Mouse (Mus musculus) layer of hippocampus, adult 18-20 months (tissue): ENCODE measurements around the gene Cacna2d2. TPM values are rescaled to one million over a fixed set of nuclear protein-coding genes. Genes with fewer than 3 reads are reported as not detected.

Source experiments
- DNase-seq, 2 experiments: peaks; one replicate each; pipeline ENCODE4 v3.0.0; 2022; ENCODE audit warnings: low spot score in 2 of 2
- long read RNA-seq: library from polyadenylated mRNA; stranded (forward); transcript quantifications from one replicate; pipeline ENCODE4 v2.0.0, GENCODE M21; 2021
- total RNA-seq, 2 experiments: library from RNA; stranded (reverse); gene quantifications; 2 replicates each; pipeline ENCODE4 v1.2.3; 2021

Gene Cacna2d2
- 10 to 100 TPM; 15.1 to 17.7 TPM for total RNA-seq
- long read RNA-seq, partial matches to known transcripts: 0 of 1 reads
- long read RNA-seq, other reads (novel, unspliced or antisense): 1 of 1 reads

DNA sequence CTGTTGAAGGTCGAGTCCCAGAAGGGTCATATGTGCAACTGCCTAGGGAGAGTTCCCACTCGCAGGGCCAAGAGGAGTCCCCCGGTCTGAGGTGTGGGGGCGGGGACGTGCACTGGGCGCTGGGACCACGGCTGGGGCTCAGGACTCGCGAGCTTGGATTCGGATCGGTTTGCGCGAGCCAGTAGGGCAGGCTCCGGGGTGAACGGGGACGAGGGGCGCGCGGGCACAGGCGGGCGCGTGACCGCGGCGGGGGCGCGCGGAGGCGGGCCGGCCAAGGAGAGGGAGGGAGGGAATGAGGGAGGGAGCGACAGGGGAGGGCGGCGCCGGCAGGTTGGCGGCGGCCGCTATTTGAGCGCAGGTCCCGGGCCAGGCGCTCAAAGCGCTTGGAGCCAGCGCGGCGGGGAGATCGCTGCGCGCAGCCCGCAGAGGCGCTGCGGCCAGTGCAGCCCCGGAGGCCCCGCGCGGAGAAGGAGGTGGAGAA lies at the start of gene Cacna2d2:
Gene Cacna2d2, plus strand, starts transcription at position 122 of the 481 bp plus-strand sequence.
- DNase-seq: peak; percentile 12 to 14

DNA sequence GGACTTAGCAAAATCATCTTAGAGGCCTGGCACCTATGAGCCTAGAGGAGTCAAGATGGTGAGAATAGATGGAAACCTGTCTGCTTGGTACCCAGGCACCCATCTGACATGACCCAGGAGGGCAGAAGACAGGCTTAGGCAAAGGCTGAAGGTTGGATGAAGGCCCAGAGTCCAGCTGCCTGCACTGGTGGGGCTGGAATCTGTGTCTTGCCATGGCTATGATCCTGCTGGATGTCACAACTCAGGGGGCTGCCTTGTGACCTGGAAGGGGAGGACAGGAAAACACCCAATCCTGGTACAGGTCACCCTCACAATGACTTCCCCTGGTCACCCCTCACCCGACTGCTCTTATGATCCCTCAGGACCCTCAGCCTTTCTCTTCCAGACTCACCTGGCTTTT lies 44.6 kb upstream of the Cacna2d2 start:
- no peak for DNase-seq

GRCm38 (mm10) chr9:107355870-107356765 lies 43.3 kb upstream of the Cacna2d2 start:
- peak; percentile 41 to 73 for DNase-seq

DNA sequence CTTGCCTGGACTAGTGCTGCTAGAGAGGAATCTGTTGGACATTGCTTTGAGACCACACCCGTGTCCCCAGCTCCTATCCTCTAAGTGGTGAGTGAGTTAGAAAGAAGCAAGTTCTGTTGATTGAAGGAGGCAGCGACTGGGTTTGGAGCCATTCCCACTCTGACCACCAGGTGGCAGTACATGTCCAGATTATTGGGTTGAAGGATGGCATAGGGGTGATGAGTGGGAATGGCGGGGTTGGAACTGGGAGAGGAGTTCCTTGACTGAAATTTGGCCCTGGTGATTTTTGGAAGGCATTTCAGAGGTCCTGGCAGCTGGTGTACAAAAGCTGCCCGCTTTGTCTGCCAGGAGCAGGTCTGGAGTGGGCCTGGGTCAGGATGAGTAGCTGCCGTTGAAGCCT lies 41.8 kb upstream of the Cacna2d2 start:
- DNase-seq: peak; percentile 53 to 83

DNA sequence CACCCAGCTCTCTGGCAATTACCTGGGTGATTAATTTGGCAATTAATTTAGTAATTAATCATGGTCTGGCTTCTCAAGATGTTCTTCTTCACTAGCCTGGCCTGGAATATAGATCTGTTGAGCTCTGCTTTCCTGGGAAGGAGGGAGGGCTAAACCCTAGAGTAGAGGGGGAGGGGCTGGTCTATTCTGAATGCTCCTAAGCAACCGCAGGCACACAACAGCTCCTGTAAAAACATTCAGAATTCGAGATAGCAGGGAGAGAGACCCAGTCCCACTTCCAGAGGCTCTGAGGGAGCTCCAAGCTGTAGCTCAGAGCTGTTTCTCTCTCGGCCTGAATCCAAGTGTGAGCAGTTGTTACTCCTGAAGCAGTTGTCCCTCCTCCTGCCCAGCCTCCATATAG lies 38.4 kb upstream of the Cacna2d2 start:
- DNase-seq: no peak

- DNase-seq: peak; percentile 22 to 74
Measured at GRCm38 (mm10) chr9:107366644-107367043, 32.8 kb upstream of the Cacna2d2 start.

DNA sequence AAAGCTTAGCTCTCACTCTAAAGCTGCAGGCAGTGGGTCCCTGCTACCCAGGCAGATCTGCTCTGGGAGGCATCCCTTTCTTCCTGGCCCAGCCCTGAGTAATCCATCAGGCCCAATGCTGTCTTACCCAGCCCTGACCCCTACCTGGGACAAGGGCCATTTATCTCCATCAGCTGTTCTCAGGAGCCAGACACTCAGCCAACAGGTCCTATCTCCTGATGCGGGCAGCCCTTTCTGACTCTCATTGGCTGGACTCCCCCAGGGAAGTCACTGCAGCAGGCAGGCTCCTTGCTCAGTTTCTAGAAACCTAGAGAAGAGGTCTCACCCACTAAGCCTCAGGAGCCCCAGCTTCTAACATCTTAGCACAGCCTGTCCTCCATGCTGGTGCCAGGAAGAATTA lies 31.1 kb upstream of the Cacna2d2 start:
- DNase-seq: no peak

GRCm38 (mm10) chr9:107369270-107370105 lies 29.9 kb upstream of the Cacna2d2 start:
- no peak for DNase-seq

GRCm38 (mm10) chr9:107370106-107370463 lies 29.3 kb upstream of the Cacna2d2 start:
- no peak for DNase-seq

DNA sequence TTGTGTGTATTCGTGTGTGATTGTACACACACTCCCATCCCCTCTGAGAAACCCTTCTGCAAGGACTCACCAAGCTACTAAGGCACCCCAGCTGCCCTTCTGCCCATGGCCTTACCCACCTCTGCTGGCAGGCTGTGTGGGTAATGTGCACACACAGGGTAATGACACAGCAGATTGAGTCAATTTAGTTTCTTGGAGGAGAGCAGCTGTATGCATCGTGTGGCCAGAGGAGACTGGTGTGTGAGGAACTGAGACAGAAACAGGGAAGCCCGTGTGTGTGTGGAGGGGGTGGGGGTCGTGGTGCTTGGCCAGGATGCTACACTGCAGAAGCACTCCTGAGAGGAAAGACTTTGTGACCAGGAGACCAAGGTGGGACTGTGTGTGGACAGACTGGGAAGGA lies 27.0 kb upstream of the Cacna2d2 start:
- DNase-seq: no peak

- DNase-seq: no peak
Measured at GRCm38 (mm10) chr9:107374623-107375022, 24.8 kb upstream of the Cacna2d2 start.

GRCm38 (mm10) chr9:107375451-107375850 lies 24.0 kb upstream of the Cacna2d2 start:
- DNase-seq: no peak

DNA sequence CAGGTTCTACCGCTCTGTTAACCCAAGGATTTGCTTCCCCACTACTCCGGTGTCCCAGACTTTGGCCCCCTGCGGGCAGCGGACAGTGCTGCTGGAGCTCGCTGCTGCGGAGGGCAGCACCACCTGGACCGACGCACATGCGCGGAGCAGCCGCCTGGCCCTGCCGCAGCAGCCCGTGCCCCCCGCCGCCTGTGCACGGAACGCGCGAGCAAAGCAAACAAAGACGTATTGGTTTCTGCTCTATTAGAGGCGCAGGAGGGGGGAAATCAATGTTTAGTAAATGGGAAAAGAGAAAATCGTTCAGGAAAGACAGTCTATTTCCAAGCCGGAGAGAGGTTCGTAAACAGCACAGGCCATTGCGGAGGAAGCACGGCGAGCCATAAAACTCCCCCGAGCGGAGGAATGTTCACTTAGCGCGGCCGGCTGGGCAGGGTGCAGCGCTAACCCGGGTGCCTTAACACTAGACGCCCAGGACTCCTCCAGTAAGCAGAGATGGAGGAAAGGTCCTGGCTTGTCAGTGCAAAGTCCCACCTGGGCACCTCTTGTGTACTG lies 21.4 kb upstream of the Cacna2d2 start:
- DNase-seq: no peak

GRCm38 (mm10) chr9:107381723-107382122 lies 17.7 kb upstream of the Cacna2d2 start:
- DNase-seq: no peak

GRCm38 (mm10) chr9:107384396-107384795 lies 15.0 kb upstream of the Cacna2d2 start:
- peak in 1 of 2 experiments; percentile 13 for DNase-seq

GRCm38 (mm10) chr9:107386722-107387121 lies 12.7 kb upstream of the Cacna2d2 start:
- no peak for DNase-seq

DNA sequence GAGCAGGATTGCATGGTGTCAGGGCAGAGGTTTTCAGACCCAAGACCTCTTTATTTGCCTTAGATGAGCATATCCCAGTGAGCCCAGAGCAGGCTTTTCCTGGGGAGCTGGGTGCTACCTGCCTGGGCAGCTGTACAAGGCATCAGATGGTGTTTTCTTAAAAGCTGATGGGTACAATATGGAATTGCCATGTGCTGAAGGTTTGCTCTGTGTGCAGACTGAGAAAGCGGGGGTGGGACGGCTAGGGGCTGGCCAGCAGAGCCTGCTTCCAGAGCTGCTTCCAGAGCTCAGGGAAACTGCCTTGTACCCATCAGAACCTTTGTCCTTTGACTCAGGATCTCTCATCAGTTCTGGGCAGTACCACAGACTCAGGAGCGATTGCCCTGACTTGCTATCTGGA lies 11.7 kb upstream of the Cacna2d2 start:
- peak; percentile 8 to 61 for DNase-seq

DNA sequence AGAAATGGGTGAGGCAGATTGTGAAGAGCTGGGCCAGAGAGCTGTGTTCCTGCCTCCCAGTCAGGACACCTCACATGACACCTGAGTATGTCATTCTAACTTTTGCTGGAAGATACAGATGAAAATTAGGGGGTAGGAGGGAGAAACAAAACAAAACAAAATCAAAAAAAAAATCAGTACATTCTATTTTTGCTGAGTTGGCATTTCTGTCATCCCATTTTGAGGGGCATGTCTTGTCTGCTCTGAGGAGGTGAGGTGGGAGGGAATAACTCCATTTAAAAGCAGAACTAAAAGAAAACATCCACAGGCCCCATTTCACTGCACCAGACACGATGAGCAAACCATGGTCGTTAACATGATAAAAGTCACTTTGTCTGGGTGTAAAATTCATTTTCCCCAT lies 11.1 kb upstream of the Cacna2d2 start:
- DNase-seq: no peak

DNA sequence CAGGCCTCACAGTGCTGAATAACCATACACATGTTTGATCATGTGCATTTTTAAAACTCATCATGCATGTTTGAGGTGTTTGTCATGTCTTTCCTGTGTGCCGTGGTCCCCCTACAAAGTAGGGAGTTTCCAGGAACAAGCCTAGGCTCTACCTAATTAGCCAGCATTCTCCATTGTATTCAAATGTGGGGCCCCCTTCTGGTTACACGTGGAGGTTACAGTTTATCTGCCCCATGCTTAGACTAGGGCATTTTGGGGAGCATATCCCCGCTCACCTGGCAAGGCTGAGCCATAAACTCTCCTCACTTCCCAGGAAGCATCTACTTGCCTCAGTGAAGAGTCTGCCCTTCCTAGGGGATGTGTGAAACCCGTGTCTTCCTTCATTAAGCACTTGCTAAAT lies 3.0 kb upstream of the Cacna2d2 start:
- DNase-seq: no peak

DNA sequence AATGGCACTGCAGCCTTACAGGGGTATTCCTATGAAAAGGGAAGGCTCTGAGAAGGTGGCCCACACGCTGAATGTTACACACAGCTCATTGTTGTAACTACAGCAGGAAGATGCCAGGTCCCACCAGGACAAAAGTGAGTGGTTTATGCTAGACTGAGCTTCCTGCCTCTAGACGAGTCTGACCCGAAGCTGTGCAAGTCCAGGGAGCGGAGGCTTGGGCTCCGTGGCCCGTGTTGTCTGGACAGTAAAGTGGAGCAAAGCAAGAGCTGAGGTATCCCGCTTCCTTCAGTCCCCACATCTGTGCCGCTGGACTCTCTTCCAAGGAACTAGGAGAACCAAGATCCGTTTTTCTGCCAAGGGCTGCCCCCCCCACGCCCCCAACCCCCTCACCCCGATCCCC lies 444 bp upstream of the Cacna2d2 start:
- no peak for DNase-seq

DNA sequence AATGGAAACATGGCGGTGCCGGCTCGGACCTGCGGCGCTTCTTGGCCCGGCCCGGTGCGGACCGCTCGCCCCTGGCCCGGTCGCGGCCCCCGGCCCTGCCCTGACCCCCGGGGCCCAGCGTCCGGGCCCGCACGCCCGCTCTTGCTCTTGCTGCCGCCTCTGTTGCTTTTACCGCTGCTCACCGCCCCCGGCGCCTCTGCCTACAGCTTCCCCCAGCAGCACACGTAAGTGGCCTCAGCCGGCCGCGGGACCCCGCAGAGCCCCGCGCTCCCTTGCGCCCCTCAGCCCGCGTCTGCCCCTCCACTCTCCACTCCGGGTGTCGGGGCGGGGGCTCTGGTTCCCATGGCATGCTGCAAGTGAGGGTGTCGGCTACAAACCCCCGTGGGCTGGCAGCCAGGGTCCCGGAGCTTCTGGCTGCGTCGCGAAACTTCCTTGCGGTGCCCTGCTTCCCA lies 674 bp downstream of the Cacna2d2 start:
- no peak for DNase-seq
